In the genomic region with DNA sequence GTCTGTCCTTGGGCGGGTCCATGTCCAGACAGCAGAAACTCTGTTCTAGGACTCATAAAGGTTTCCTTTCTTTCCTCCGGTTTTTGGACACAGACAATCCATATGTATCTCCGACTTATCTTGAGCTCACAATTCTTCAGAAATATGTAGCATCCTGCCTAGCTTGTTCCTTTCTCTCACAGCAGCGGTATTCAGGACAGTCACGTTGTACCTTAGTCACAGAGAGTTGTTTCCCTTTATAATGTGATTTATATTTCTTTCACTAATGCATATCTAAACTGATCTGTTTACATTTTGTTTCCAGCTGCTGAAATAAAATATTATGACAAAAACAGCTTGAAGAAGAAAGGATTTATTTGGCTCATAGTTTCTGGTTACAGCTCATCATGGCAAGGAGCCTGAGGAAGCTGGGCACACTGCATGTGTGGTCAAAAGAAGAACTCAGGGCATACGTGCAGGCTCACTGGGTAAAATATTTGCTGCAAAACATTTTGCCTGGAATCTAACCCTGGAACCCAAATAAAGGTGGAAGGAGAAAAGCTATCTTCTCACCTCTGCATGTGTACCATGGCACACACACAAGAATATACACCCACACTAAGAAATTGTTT, we compare ENCODE assay signal across 27 mouse cellular contexts.
A peak's percentile ranks its signal among the peaks of the same experiment; 100 is the strongest.
DNase-seq lines count a peak whose midpoint lies in the region; ATAC-seq and TF ChIP-seq lines count a peak whose summit lies in the region.
"Had no signal": no experiment of that assay in that cellular context is flagged by ENCODE, and none has a peak within 500 bp of the region (broad histone marks: within the 10 kb centered on the region; RNA-seq: fewer than 3 reads in every experiment).

No protein-coding gene starts in this region.

- H3K27me3 ChIP-seq in lung, embryonic 14.5 days (ENCODE audit: insufficient read depth, low read length), result no peaks in the 10 kb centered on the region
- H3K27me3 ChIP-seq in lung, postnatal 0 days (replicated peaks; ENCODE audit: insufficient read depth, low read length), result no peaks in the 10 kb centered on the region
- no peaks in the 10 kb centered on the region for H3K27me3 ChIP-seq in midbrain, embryonic 11.5 days (ENCODE audit: control insufficient read depth, insufficient read depth, low read length)
- H3K27me3 ChIP-seq: CH12.LX; embryonic facial prominence, embryonic 12.5 days; forebrain, embryonic 12.5 days; forebrain, embryonic 15.5 days; heart, embryonic 12.5 days; heart, embryonic 15.5 days; hindbrain, embryonic 13.5 days; Patski had no signal

- DNase-seq in adrenal gland, postnatal 14 days, result peak; percentile 12
- DNase-seq in adrenal gland, postnatal 4 days (ENCODE audit: low spot score in 2 of 2), result no peak
- peak; percentile 49 for DNase-seq in lung, embryonic 14.5 days
- no peak for DNase-seq in lung, adult 18-20 months
- no peak for DNase-seq in lung, postnatal 0 days (ENCODE audit: low spot score)
- DNase-seq in lung, adult 2 months, result no peak
- no peak for DNase-seq in midbrain, embryonic 11.5 days (ENCODE audit: low spot score, missing footprints)
- DNase-seq: B cell, adult 2 months; cerebellum, adult 18-20 months; cerebellum, adult 9-10 months; cerebellum, postnatal 14 days; gastrocnemius, postnatal 25 days; heart, adult 18-20 months; heart, postnatal 10 days; heart, postnatal 36 days had no signal

- H3K9me3 ChIP-seq in lung, embryonic 14.5 days (ENCODE audit: low read depth, low read length), result no peaks in the 10 kb centered on the region
- H3K9me3 ChIP-seq in lung, postnatal 0 days (ENCODE audit: low read length), result no peaks in the 10 kb centered on the region
- no peaks in the 10 kb centered on the region for H3K9me3 ChIP-seq in midbrain, embryonic 11.5 days (ENCODE audit: control insufficient read depth, low read length)
- H3K9me3 ChIP-seq: embryonic facial prominence, embryonic 12.5 days; forebrain, embryonic 12.5 days; forebrain, embryonic 15.5 days; heart, embryonic 12.5 days; heart, embryonic 15.5 days; hindbrain, embryonic 10.5 days; hindbrain, embryonic 13.5 days had no signal

- no peak for TF ChIP-seq POLR2A in lung, adult 2 months (IDR thresholded peaks at IDR 0.05; ENCODE audit: borderline replicate concordance, extremely low read depth, low read depth, low read length)

- TF ChIP-seq CTCF in lung, embryonic 14.5 days (IDR thresholded peaks at IDR 0.05; ENCODE audit: low read depth), result no peak
- no peak for TF ChIP-seq CTCF in lung, postnatal 0 days (IDR thresholded peaks at IDR 0.05)
- TF ChIP-seq CTCF in lung, adult 2 months (IDR thresholded peaks at IDR 0.05; ENCODE audit: insufficient read depth, low read length), result no peak

- H3K4me3 ChIP-seq in lung, embryonic 14.5 days (ENCODE audit: low read depth, low read length), result no peak overlapping the region
- H3K4me3 ChIP-seq in lung, postnatal 0 days (ENCODE audit: low read depth, low read length), result no peak overlapping the region
- H3K4me3 ChIP-seq in lung, adult 2 months (replicated peaks; ENCODE audit: extremely low read depth, low read depth, low read length), result no peak overlapping the region
- H3K4me3 ChIP-seq in midbrain, embryonic 11.5 days (ENCODE audit: low read depth, low read length), result no peak overlapping the region
- H3K4me3 ChIP-seq: embryonic facial prominence, embryonic 12.5 days; erythroblast, embryonic 14.5 days; forebrain, embryonic 12.5 days; forebrain, embryonic 15.5 days; heart, embryonic 12.5 days; heart, embryonic 15.5 days; hindbrain, embryonic 10.5 days; hindbrain, embryonic 13.5 days had no signal

- no peaks in the 10 kb centered on the region for H3K4me1 ChIP-seq in lung, embryonic 14.5 days (ENCODE audit: insufficient read depth)
- no peaks in the 10 kb centered on the region for H3K4me1 ChIP-seq in lung, postnatal 0 days (ENCODE audit: insufficient read depth, low read depth, low read length)
- no peaks in the 10 kb centered on the region for H3K4me1 ChIP-seq in lung, adult 2 months (ENCODE audit: control insufficient read depth, insufficient read depth, low read length)
- no peaks in the 10 kb centered on the region for H3K4me1 ChIP-seq in midbrain, embryonic 11.5 days (ENCODE audit: control insufficient read depth, insufficient read depth, low read length)
- H3K4me1 ChIP-seq: embryonic facial prominence, embryonic 12.5 days; forebrain, embryonic 12.5 days; forebrain, embryonic 15.5 days; heart, embryonic 12.5 days; heart, embryonic 15.5 days; hindbrain, embryonic 10.5 days; hindbrain, embryonic 13.5 days had no signal

- H3K36me3 ChIP-seq in lung, embryonic 14.5 days (ENCODE audit: insufficient read depth), result no peaks in the 10 kb centered on the region
- H3K36me3 ChIP-seq in lung, postnatal 0 days (ENCODE audit: insufficient read depth, low read length), result no peaks in the 10 kb centered on the region
- no peaks in the 10 kb centered on the region for H3K36me3 ChIP-seq in midbrain, embryonic 11.5 days (ENCODE audit: control insufficient read depth, insufficient read depth, low read length)
- H3K36me3 ChIP-seq: embryonic facial prominence, embryonic 12.5 days; forebrain, embryonic 12.5 days; forebrain, embryonic 15.5 days; G1E; heart, embryonic 12.5 days; heart, embryonic 15.5 days; hindbrain, embryonic 10.5 days; hindbrain, embryonic 13.5 days had no signal

- no peak for TF ChIP-seq EP300 in lung, postnatal 0 days (IDR thresholded peaks at IDR 0.05)

- H3K9ac ChIP-seq in lung, embryonic 14.5 days, result no peak overlapping the region
- no peak overlapping the region for H3K9ac ChIP-seq in lung, postnatal 0 days (replicated peaks; ENCODE audit: low read depth)
- no peak overlapping the region for H3K9ac ChIP-seq in midbrain, embryonic 11.5 days (ENCODE audit: low read length)
- H3K9ac ChIP-seq: embryonic facial prominence, embryonic 12.5 days; forebrain, embryonic 12.5 days; forebrain, embryonic 15.5 days; heart, embryonic 12.5 days; heart, embryonic 15.5 days; hindbrain, embryonic 13.5 days had no signal

- no peak overlapping the region for H3K4me2 ChIP-seq in lung, embryonic 14.5 days
- 0 out of 2 replicates have a peak overlapping the region, but pooled peaks have one; percentile 9 for H3K4me2 ChIP-seq in lung, postnatal 0 days (replicated peaks; ENCODE audit: low read depth, low read length)
- H3K4me2 ChIP-seq in midbrain, embryonic 11.5 days, result no peak overlapping the region
- H3K4me2 ChIP-seq: embryonic facial prominence, embryonic 12.5 days; forebrain, embryonic 12.5 days; forebrain, embryonic 15.5 days; heart, embryonic 12.5 days; heart, embryonic 15.5 days; hindbrain, embryonic 13.5 days had no signal

- 54% methylated on average over 6 of the region's 6 CpGs for WGBS in lung, embryonic 14.5 days
- 48% methylated on average over 6 of the region's 6 CpGs for WGBS in lung, postnatal 0 days
- WGBS in lung, adult 2 months, result 62% methylated on average over 6 of the region's 6 CpGs
- WGBS in midbrain, embryonic 11.5 days, result 84% methylated on average over 6 of the region's 6 CpGs

- no peak overlapping the region for H3K27ac ChIP-seq in lung, embryonic 14.5 days (ENCODE audit: low read depth)
- no peak overlapping the region for H3K27ac ChIP-seq in lung, postnatal 0 days (ENCODE audit: low read length)
- H3K27ac ChIP-seq in midbrain, embryonic 11.5 days (ENCODE audit: low read depth, low read length), result no peak overlapping the region
- H3K27ac ChIP-seq: embryonic facial prominence, embryonic 12.5 days; forebrain, embryonic 12.5 days; forebrain, embryonic 15.5 days; heart, embryonic 15.5 days; hindbrain, embryonic 10.5 days; hindbrain, embryonic 13.5 days had no signal

- ATAC-seq in lung, embryonic 14.5 days (ENCODE audit: insufficient read depth), result peak; percentile 56; the same call in 1 of the 2 replicates
- no peak for ATAC-seq in lung, postnatal 0 days
- no peak for ATAC-seq in midbrain, embryonic 11.5 days (ENCODE audit: low FRiP score)
- ATAC-seq: forebrain, embryonic 15.5 days; hindbrain, embryonic 16.5 days; Patski had no signal

Comparison
In these comparisons a context has a peak if more than half of its experiments do, and no peak if none do; other contexts are left out.
1. DNase-seq: peak in adrenal gland, postnatal 14 days (single experiment) and lung, embryonic 14.5 days (single experiment); none in adrenal gland, postnatal 4 days (0 of 2), lung, adult 18-20 months (0 of 2), lung, postnatal 0 days (single experiment), lung, adult 2 months (single experiment) and midbrain, embryonic 11.5 days (single experiment).